Mouse (Mus musculus) A20 (cell line): ENCODE results near the gene Trp73.

Experiments used
- DNase-seq: peaks from one replicate; pipeline ENCODE4 v3.0.0-alpha.2; 2011; ENCODE audit warnings: low read depth, low spot score

The Trp73 gene

GRCm38 (mm10) chr4:154140182-154140212 lies at the start of gene Trp73:
TSS of gene Trp73 (minus strand) at chr4:154140208.
- DNase-seq: no peak

- DNase-seq: no peak
These were observed 48.9 kb upstream of the Trp73 start for GRCm38 (mm10) chr4:154188948-154189347.

- no peak for DNase-seq
These were observed 46.1 kb upstream of the Trp73 start for GRCm38 (mm10) chr4:154186002-154186537.

- DNase-seq: no peak
These were observed 45.0 kb upstream of the Trp73 start for GRCm38 (mm10) chr4:154185001-154185400.

- no peak for DNase-seq
These were observed 43.6 kb upstream of the Trp73 start for GRCm38 (mm10) chr4:154183566-154183965.

- no peak for DNase-seq
These were observed 41.0 kb upstream of the Trp73 start for GRCm38 (mm10) chr4:154181001-154181400.

- no peak for DNase-seq
These were observed 37.2 kb upstream of the Trp73 start for GRCm38 (mm10) chr4:154177257-154177656.

- no peak for DNase-seq
These were observed 32.1 kb upstream of the Trp73 start for GRCm38 (mm10) chr4:154171931-154172604.

GRCm38 (mm10) chr4:154171151-154171930 lies 31.3 kb upstream of the Trp73 start:
- DNase-seq: no peak

GRCm38 (mm10) chr4:154170506-154171150 lies 30.6 kb upstream of the Trp73 start, which contains the start of gene Megf6:
TSS of gene Megf6 (plus strand) at chr4:154170730.
- DNase-seq: no peak

- DNase-seq: no peak
These were observed 30.0 kb upstream of the Trp73 start for GRCm38 (mm10) chr4:154170021-154170420.

GRCm38 (mm10) chr4:154167053-154167452 lies 27.0 kb upstream of the Trp73 start:
- DNase-seq: peak; percentile 46

GRCm38 (mm10) chr4:154163296-154163695 lies 23.3 kb upstream of the Trp73 start:
- peak; percentile 63 for DNase-seq

- peak; percentile 97 for DNase-seq
These were observed 20.8 kb upstream of the Trp73 start, which contains the start of gene Tprgl for GRCm38 (mm10) chr4:154160538-154161390. TSS of gene Tprgl (minus strand) at chr4:154160666.

- peak; percentile 57 for DNase-seq
These were observed 20.0 kb upstream of the Trp73 start for GRCm38 (mm10) chr4:154159961-154160537.

- peak; percentile 85 for DNase-seq
These were observed 19.0 kb upstream of the Trp73 start for GRCm38 (mm10) chr4:154159002-154159401.

- DNase-seq: no peak
These were observed 18.1 kb upstream of the Trp73 start for GRCm38 (mm10) chr4:154157970-154158662.

GRCm38 (mm10) chr4:154156050-154156449 lies 16.0 kb upstream of the Trp73 start:
- no peak for DNase-seq

GRCm38 (mm10) chr4:154154104-154154503 lies 14.1 kb upstream of the Trp73 start:
- DNase-seq: no peak

GRCm38 (mm10) chr4:154146342-154146741 lies 6.3 kb upstream of the Trp73 start:
- DNase-seq: no peak

- DNase-seq: no peak
These were observed 4.7 kb upstream of the Trp73 start for GRCm38 (mm10) chr4:154144712-154145111.
